Mouse (Mus musculus) heart, postnatal 36 days (tissue): ENCODE results near the gene Ppara. TPM values are rescaled to one million over a fixed set of nuclear protein-coding genes. Genes with fewer than 3 reads are reported as not detected.

ENCODE experiments used
- DNase-seq, 2 experiments: peaks; one replicate each; pipeline ENCODE4 v3.0.0; 2021 to 2022
- intact Hi-C: fragments of 180-260 bp; cut with DNase I; formaldehyde crosslinking; loops from one replicate; pipeline ENCODE4 v1.15.1; 2025
- total RNA-seq, 2 experiments: library from RNA; stranded (reverse); gene quantifications; 2 replicates each; pipeline ENCODE4 v1.2.3; 2021

The Ppara gene
- total RNA-seq, 2 experiments from 2014 or later = 39.3 to 53.4 TPM

GRCm38 (mm10) chr15:85786711-85787110, 51.9 kb downstream of the Ppara start:
- no peak for DNase-seq
- intact Hi-C loops = no loop called here

DNA sequence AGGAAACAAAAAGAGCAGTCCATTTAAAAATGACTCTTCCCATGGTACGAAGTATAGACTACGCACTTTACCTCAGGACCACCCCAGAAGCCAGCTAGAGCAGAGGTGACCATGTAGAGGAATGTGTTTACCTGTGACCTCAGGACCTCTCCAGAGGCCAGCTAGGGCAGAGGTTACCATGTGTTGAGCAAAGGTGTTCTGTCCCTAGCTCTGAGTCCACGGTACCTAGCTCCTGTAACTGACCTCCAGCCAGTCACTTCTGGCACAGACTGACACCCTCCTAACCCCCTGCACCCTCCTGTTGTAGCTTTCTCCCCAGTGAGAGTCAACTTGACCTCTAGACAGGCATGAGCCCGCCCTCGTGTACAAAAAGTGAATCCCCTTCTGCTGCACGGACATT, 52.7 kb downstream of the Ppara start:
- no peak for DNase-seq
- intact Hi-C loops = no loop called here

DNA sequence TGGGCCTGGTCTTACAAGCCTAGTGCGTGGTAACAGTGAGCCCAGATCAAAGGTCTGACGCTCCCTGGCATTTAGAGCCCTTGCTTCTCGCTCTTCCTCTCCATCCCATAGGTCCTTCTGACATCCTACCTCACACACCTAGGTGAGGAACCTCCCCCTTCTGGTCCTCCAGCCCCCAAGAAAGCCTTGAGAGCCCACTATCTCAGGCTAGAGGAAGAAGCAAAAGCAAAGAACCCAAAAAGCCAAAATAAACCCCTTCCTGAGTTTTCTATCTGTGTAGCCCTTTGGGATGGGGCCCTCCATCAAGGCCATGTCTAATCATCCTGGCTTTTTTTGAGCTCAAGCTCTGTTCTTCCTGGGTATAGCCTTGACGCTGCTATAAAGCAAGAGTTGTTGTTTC, 53.3 kb downstream of the Ppara start:
- intact Hi-C loops = no loop called here

GRCm38 (mm10) chr15:85788633-85789032, 53.9 kb downstream of the Ppara start:
- intact Hi-C loops = no loop called here
- DNase-seq = no peak

More for the DNA sequence above, 53.3 kb downstream of the Ppara start:
- no peak for DNase-seq

DNA sequence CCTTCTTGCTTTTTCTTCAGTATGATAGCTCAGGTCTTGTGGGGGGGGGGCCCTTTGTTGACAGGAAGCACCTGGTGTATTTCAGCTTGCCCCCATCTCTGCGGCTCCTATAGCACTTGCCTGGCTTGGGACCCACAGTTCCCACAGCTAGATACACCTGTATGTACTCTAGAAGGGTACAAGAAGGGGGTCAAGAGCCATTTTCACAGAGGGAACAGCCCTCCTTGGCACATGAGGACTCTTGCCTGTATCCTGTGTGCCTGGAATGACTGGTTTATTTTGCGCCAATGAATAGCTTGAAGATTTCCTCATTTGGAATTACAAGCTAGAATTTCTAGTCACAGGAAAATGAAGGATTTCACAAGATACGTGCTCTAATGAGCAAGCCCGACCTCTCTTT, 56.7 kb downstream of the Ppara start:
- no peak for DNase-seq
- intact Hi-C loops = loop anchor here (5.0 kb wide), 1 partner anchor 34 kb away; no protein-coding TSS in a partner anchor

DNA sequence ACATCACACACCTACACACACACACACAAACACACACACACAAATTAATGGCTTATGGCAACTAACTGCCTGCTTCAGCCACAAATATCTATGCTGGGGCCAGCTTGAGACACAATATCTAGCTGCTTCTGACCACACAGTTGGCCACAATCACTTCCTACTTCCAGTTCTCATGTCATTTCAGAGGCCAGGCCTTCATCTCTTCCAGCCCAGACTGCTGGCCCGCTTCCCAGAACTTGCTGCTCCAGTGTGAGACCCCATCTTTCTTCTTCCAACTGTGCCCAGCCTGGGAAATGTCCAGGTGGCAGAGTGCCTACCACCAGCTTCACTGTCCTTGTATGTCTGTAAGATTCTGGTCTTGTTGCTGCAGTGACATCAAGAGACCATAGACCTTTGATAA, 58.0 kb downstream of the Ppara start:
- peak; percentile 67 to 69 for DNase-seq
- intact Hi-C loops = loop anchor here (5.0 kb wide), 1 partner anchor 36 kb away; no protein-coding TSS in a partner anchor

- intact Hi-C loops = no loop called here
- no peak for DNase-seq
These were observed 60.7 kb downstream of the Ppara start for GRCm38 (mm10) chr15:85795516-85795915.

DNA sequence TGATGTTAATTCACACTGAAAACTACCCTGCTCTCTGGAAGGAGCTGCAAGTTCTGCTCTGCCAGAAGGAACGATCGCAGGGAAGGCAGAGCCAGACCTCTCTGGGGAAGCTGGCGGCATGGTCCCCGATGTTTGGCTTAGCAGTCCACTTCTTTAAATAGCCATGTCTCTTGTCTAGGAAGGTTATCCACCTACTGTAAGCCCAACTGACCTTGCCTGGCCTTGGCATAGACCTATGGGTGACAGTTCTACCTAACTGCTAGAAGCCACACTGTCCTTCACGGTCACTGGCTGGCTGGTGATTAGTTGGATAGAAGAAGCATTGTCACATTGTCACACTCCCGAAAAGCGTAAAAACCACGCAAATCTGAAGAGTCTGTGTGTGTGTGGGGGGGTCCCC, 63.9 kb downstream of the Ppara start:
- intact Hi-C loops = no loop called here

GRCm38 (mm10) chr15:85802931-85803330, 68.1 kb downstream of the Ppara start:
- intact Hi-C loops = no loop called here
- peak; percentile 45 for DNase-seq

More for the DNA sequence above, 63.9 kb downstream of the Ppara start:
- DNase-seq = peak in 1 of 2 experiments; percentile 14

GRCm38 (mm10) chr15:85806886-85807285, 72.1 kb downstream of the Ppara start:
- intact Hi-C loops = no loop called here
- DNase-seq = no peak

DNA sequence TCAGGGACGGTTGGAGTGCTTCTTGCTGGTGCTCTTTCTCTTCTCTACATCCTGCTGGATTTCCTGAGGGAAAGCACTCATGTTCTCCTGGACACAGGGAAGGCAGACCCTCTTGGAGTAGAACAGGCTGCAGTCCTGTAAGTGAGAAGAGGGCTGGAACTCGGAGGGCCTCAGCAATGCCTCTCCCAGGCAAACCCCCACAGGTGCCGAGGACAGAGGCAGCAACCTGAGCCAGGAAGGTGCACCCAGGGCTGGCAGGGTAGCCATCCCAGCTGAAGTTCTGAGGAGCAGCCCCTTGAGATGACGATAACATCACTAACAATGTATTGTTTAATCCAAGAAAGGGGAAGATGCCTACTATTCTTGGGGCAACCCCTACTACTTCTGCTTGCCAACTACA, 72.6 kb downstream of the Ppara start:
- intact Hi-C loops = no loop called here

DNA sequence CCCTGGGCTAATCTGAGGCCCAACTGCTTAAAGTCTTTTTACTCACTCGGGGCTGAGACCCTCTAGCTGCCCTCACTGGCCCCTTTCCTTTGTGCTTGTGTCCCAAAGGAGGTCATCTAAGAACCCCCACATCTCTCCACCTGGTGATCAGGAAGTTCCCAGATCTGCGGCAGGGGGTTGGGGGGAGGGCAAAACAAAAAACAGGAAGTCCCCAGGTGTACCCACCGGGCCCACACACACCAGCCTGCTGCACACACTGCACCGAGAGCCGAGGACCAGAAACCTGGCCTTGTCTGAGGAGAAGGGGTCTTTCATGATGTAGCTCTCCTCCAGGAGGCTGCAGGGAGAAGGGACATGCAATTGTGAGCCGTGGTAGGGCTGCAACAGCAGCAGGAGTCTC, 73.2 kb downstream of the Ppara start:
- intact Hi-C loops = no loop called here
- DNase-seq = no peak

More for the DNA sequence above, 72.6 kb downstream of the Ppara start:
- no peak for DNase-seq

DNA sequence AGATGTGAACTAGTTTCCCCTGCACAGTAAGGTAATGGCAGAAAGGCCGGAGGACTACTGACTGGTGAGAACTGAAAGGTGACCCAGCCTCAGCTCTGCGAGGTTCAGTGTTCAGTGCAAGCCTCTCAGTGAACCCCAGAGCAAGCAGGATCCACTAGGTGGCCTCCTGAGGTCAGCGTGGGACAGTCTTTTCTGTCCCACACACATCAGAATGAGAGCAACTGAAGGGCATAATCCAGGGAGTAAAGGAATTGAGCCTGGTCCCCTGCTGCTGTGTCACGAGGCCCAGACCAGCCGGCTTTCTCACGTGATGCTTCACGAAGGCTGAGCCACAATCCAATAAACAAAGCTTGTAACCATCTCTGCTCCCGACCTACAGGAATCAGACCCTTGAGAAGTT, 73.7 kb downstream of the Ppara start:
- intact Hi-C loops = no loop called here
- no peak for DNase-seq

- no peak for DNase-seq
- intact Hi-C loops = no loop called here
These were observed 74.3 kb downstream of the Ppara start for GRCm38 (mm10) chr15:85809091-85809490.

DNA sequence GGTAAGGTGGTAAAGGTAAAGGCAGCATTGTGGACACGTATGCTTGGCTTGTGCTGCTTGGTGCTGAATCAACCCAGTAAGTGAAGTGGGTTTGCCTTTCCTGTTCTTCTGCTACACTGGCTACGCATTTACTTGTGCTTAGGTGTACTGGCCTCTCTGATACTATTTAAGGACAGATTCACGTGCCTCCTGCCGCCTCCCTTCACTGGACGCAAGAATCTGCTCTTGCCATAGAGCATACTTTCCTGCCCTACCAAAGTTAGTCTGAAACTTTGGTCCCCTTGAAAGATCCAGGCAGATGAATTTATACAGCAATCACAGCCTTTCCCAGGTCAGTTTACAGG, 75.7 kb downstream of the Ppara start:
- intact Hi-C loops = loop anchor here (2.0 kb wide), 1 partner anchor 48 kb away; the partner anchor contains the start of gene Gtse1
- peak in 1 of 2 experiments; percentile 27 for DNase-seq

- intact Hi-C loops = loop anchor here (1.0 to 2.0 kb wide), 2 partner anchors 48 to 76 kb away; partner anchors contain the start of gene Gtse1
- DNase-seq = peak; percentile 64 to 85
These were observed 76.2 kb downstream of the Ppara start for GRCm38 (mm10) chr15:85810806-85811521.

- intact Hi-C loops = loop anchor here (1.0 to 2.0 kb wide), 3 partner anchors 47 to 211 kb away; partner anchors contain the start of gene Gtse1
- peak; percentile 100 for DNase-seq
These were observed 76.9 kb downstream of the Ppara start, which contains the start of gene Cdpf1 for GRCm38 (mm10) chr15:85811535-85812277. Cdpf1 (minus strand) TSS chr15:85811697.

DNA sequence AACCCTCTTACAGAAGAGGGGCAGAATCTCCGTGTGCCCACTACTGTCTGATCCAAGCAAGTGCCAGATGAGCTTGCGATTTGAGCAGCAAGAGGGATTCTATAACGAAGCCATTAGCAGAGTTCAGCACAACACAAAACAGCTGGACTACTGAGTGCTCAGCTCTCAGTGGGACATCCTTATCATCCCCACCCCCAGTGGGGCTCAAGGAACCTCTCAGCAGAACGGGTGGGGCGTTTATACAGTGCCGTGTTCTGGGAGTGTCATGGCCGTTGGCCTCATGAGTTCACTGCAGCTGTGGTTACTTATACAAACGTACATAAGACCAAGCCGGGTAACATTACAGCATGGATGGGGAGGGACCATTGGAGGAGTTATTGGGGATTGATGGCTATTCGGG, 78.6 kb downstream of the Ppara start:
- intact Hi-C loops = loop anchor here (2.0 kb wide), 1 partner anchor 213 kb away; no protein-coding TSS in a partner anchor
- DNase-seq = no peak

DNA sequence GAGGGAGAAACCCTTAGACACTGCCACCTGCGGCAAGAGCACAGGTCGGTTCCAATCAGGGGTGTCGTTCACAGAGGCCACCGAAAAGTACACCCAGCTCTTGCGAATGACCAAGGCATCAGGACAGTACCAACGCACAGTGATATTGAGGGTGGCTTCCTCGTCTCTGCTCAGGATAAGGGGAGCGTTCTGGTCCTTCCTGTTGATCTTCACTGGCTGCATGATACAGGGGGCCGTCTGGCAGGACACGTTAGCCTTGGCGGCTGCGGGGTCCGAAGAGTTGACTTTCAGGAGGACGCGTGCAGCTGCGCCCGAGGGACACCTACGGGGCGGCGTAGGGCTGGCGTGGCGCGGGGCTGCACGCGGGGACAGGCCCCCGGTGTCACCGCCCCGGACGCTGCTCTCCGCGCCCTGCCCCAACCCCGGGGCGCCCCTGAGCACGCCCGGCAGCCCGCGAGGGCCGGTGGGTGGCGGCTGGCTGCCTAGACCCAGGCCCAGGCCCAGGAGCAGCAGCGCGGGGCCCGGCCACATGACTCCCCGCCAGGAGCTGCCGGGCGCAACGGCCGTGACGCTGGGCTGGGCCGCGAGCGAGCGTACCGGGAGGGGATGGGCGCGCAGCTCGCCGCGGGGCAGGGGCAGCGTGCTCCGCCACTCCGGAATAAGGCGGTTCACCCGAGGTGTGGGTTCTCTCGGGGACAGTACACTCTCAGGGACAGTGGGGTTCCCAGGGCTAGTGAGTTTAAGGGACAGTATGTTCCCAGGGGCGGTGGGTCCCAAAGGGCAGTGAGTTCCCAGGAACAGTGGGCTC, 86.6 kb downstream of the Ppara start, which contains the start of gene Pkdrej:
Pkdrej (minus strand) TSS at position 532 of the 808 bp plus-strand sequence.
- intact Hi-C loops = no loop called here
- peak; percentile 54 to 65 for DNase-seq

GRCm38 (mm10) chr15:85822011-85822359, 87.2 kb downstream of the Ppara start:
- intact Hi-C loops = no loop called here
- no peak for DNase-seq

DNA sequence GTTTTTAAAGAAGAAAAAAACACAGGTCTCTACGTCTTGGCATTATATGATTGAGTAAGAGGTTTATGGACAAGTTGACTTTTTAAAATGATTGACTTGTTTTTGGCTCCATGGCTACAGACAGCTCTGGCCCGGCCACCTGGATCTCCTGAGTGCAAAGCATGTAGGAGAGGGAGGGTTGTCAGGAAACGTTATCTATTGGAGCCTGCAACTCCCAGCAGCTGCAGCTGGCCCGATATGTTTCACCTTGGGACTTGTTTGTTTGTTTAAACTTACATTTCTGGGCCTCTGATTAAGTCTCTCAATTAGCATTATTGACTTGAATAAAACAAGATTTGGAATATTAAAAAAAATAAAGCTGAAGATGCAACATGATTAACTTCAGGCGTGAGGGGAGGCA, 91.9 kb downstream of the Ppara start:
- intact Hi-C loops = no loop called here
- no peak for DNase-seq
